Mouse (Mus musculus) lung, postnatal 0 days (tissue): ENCODE measurements around the gene Phldb2. TPM values are rescaled to one million over a fixed set of nuclear protein-coding genes. Genes with fewer than 3 reads are reported as not detected.

ENCODE experiments used
- ATAC-seq: fragments of 200-750 bp; cut with Nextera tagmentation; 2 replicates; pipeline ENCODE4 v1.8.0; 2017; ENCODE audit warnings: moderate library complexity
- DNase-seq: peaks from one replicate; pipeline ENCODE4 v3.0.0-alpha.2; 2016; ENCODE audit warnings: low spot score
- H3K27ac ChIP-seq: fragments of 300-500 bp; sonication (generic); 2 replicates; pipeline ENCODE4 v1.5.1; 2014; ENCODE audit warnings: antibody characterized with exemption, mild to moderate bottlenecking, low read length, mixed read lengths
- H3K27me3 ChIP-seq: fragments of 300-500 bp; sonication (generic); replicated peaks from 2 replicates; pipeline ENCODE4 v1.6.1; 2014; ENCODE audit warnings: low read length, mixed read lengths; ENCODE audit not compliant: insufficient read depth
- H3K36me3 ChIP-seq: fragments of 300-500 bp; sonication (generic); 2 replicates; pipeline ENCODE4 v1.6.1; 2014; ENCODE audit warnings: low read length, mixed read lengths; ENCODE audit not compliant: insufficient read depth
- H3K4me1 ChIP-seq: fragments of 300-500 bp; sonication (generic); 2 replicates; pipeline ENCODE4 v1.6.1; 2014; ENCODE audit warnings: antibody characterized with exemption, low read depth, low read length, mixed read lengths; ENCODE audit not compliant: insufficient read depth
- H3K4me2 ChIP-seq: fragments of 300-500 bp; sonication (generic); replicated peaks from 2 replicates; pipeline ENCODE4 v1.6.1; 2014; ENCODE audit warnings: low read depth, mild to moderate bottlenecking, low read length, moderate library complexity, mixed read lengths
- H3K4me3 ChIP-seq: fragments of 300-500 bp; sonication (generic); 2 replicates; pipeline ENCODE4 v1.5.1; 2014; ENCODE audit warnings: low read depth, low read length
- H3K9ac ChIP-seq: fragments of 300-500 bp; sonication (generic); replicated peaks from 2 replicates; pipeline ENCODE4 v1.6.1; 2014; ENCODE audit warnings: low read depth, mild to moderate bottlenecking
- H3K9me3 ChIP-seq: fragments of 300-500 bp; sonication (generic); 2 replicates; pipeline ENCODE4 v1.6.1; 2016; ENCODE audit warnings: low read length, mixed read lengths
- CTCF ChIP-seq: IDR thresholded peaks from 2 replicates; pipeline ENCODE4 v1.5.1; 2016; ENCODE audit warnings: antibody characterized with exemption, mild to moderate bottlenecking
- EP300 ChIP-seq: IDR thresholded peaks from 2 replicates; pipeline ENCODE4 v1.6.1; 2016; ENCODE audit warnings: antibody characterized with exemption, mild to moderate bottlenecking, control low read depth
- WGBS: fragments of 180-500 bp; shearing (Covaris S2); extraction: QIAGEN DNeasy Blood & Tissue Kit; methylation state at CpG from one replicate; pipeline ENCODE4 v1.1.7; 2014; 5-methylcytosine and 5-hydroxymethylcytosine counted together
- polyA plus RNA-seq: library from polyadenylated mRNA; unstranded; fragments of >200 nt; fragmentation: Nextera tagmentation; extraction: Ambion mirVana; gene quantifications from 2 replicates; pipeline ENCODE4 v1.2.1, GENCODE M21; 2015

Phldb2 gene
- polyA plus RNA-seq, 1 experiment from 2014 or later, result 54.2 TPM

- Histone ChIP-seq H3K9me3 (no peaks in the 10 kb centered on the region), H3K27ac (no peak overlapping the region), H3K4me3 (no peak overlapping the region), H3K9ac (no peak overlapping the region), H3K36me3 (peaks cover 37% of the 10 kb centered on the region), H3K27me3 (no peaks in the 10 kb centered on the region), H3K4me1 (peaks cover 1% of the 10 kb centered on the region; the same call in 1 of the 2 replicates), H3K4me2 (no peak overlapping the region)
- ATAC-seq (peak; percentile 49), DNase-seq (peak; percentile 20)
- TF ChIP-seq EP300, result no peak
- no peak for TF ChIP-seq CTCF
- 28% methylated on average over 3 of the region's 3 CpGs for WGBS
Observed at GRCm38 (mm10) chr16:45804708-45805107, 148.7 kb downstream of the Phldb2 start.

- Histone ChIP-seq H3K4me2 (no peak overlapping the region), H3K9me3 (no peaks in the 10 kb centered on the region), H3K4me3 (no peak overlapping the region), H3K27ac (no peak overlapping the region), H3K9ac (no peak overlapping the region), H3K36me3 (peaks cover 18% of the 10 kb centered on the region), H3K27me3 (no peaks in the 10 kb centered on the region), H3K4me1 (no peaks in the 10 kb centered on the region)
- WGBS, result 42% methylated on average over 2 of the region's 2 CpGs
- peak; percentile 41 for DNase-seq
- ATAC-seq, result no peak
- TF ChIP-seq CTCF (peak; percentile 37), EP300 (no peak)
Observed at GRCm38 (mm10) chr16:45800406-45800805, 153.0 kb downstream of the Phldb2 start.

DNA sequence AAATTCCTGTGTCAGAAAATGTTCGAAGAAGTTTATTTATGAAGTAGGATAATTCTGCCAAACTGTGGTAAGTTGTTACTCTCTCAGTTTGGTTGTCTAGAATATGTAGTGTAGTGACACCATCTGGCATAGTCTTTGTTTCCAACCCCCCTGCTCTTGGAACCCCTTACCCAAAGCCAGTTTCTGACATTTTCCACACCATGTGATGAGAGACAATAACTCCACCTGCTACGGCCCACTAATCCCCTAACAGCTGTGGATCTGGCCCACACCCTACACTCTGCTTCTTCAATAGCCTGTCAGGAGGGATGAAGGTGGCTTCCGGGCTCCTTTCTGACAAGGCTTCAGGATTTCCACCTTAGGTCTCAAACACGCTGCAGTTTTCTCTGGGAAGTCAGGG is 154.2 kb downstream of the Phldb2 start:
- Histone ChIP-seq H3K9me3 (no peaks in the 10 kb centered on the region), H3K27me3 (no peaks in the 10 kb centered on the region), H3K4me1 (no peaks in the 10 kb centered on the region), H3K9ac (no peak overlapping the region), H3K4me3 (no peak overlapping the region), H3K27ac (0 out of 2 replicates have a peak overlapping the region, but pooled peaks have one; percentile 32), H3K36me3 (peaks cover 18% of the 10 kb centered on the region), H3K4me2 (no peak overlapping the region)
- TF ChIP-seq EP300 (no peak), CTCF (no peak)
- ATAC-seq (no peak), DNase-seq (no peak)
- WGBS, result 65% methylated on average over 4 of the region's 4 CpGs

DNA sequence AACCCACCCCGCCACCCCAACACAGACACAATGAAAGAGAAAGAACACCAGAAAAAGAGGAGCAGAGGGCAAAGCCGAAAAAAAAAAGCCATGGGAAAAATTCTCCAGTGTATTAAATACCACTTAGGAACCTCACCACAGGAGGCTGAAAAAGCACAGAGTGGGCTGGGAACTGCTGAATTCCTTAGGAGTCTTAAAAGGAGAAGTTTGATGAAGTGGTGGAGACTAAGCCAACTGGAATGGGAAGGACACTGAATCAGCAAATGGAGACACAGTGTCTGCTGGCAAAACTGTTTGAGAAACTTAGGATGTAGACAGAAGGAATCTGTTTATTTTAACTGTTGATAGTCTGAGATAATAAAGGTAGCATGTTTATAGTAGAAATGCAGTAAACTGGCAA is 154.8 kb downstream of the Phldb2 start:
- WGBS, result 77% methylated on average over 2 of the region's 2 CpGs
- Histone ChIP-seq H3K27me3 (no peaks in the 10 kb centered on the region), H3K27ac (no peak overlapping the region), H3K9ac (no peak overlapping the region), H3K4me2 (no peak overlapping the region), H3K36me3 (peaks cover 20% of the 10 kb centered on the region), H3K4me1 (no peaks in the 10 kb centered on the region), H3K9me3 (no peaks in the 10 kb centered on the region), H3K4me3 (no peak overlapping the region)
- peak; percentile 46 for ATAC-seq
- DNase-seq, result peak; percentile 63
- TF ChIP-seq EP300, result no peak; the same call in 1 of the 2 replicates
- TF ChIP-seq CTCF, result no peak

- no peak overlapping the region for H3K27ac ChIP-seq
- no peaks in the 10 kb centered on the region for H3K4me1 ChIP-seq
- H3K36me3 ChIP-seq, result peaks cover 21% of the 10 kb centered on the region
- WGBS, result 51% methylated on average over 2 of the region's 2 CpGs
- no peak overlapping the region for H3K4me2 ChIP-seq
- DNase-seq (no peak), ATAC-seq (no peak)
- H3K4me3 ChIP-seq, result no peak overlapping the region
- H3K9me3 ChIP-seq, result no peaks in the 10 kb centered on the region
- no peak for TF ChIP-seq CTCF
- H3K9ac ChIP-seq, result no peak overlapping the region
- no peaks in the 10 kb centered on the region for H3K27me3 ChIP-seq
Observed at GRCm38 (mm10) chr16:45796815-45797214, 156.6 kb downstream of the Phldb2 start.

GRCm38 (mm10) chr16:45795188-45795693 is 158.2 kb downstream of the Phldb2 start:
- ATAC-seq (no peak), DNase-seq (no peak)
- Histone ChIP-seq H3K4me3 (no peak overlapping the region), H3K4me1 (no peaks in the 10 kb centered on the region), H3K27ac (no peak overlapping the region), H3K4me2 (no peak overlapping the region), H3K9me3 (no peaks in the 10 kb centered on the region), H3K27me3 (no peaks in the 10 kb centered on the region), H3K9ac (no peak overlapping the region), H3K36me3 (peaks cover 15% of the 10 kb centered on the region)
- 55% methylated on average over 5 of the region's 5 CpGs for WGBS
- TF ChIP-seq EP300 (no peak), CTCF (no peak)

DNA sequence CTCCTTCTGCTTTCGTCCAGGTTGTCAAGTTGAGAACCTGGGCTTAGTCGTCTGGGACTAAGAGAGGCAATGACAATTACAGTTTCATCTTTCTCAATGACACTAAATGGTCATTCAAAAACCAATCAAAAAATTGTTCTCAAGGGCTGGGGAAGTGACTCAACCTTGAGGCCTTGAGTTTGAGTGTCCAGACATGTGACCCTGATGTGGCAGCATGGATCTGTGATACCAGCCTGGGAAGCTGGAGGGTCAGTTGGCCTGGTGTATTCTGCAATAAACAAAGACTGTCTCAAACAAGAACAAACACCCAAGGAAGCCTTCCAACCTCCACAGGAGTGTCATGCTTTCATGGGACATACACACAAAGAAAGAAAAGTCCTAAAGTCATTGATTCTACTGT is 160.6 kb downstream of the Phldb2 start:
- 78% methylated on average over 2 of the region's 2 CpGs for WGBS
- DNase-seq, result no peak
- Histone ChIP-seq H3K36me3 (peaks cover 4% of the 10 kb centered on the region; the same call in 1 of the 2 replicates), H3K4me2 (no peak overlapping the region), H3K27ac (no peak overlapping the region), H3K4me3 (no peak overlapping the region), H3K9me3 (no peaks in the 10 kb centered on the region), H3K27me3 (no peaks in the 10 kb centered on the region), H3K4me1 (no peaks in the 10 kb centered on the region), H3K9ac (no peak overlapping the region)
- TF ChIP-seq EP300 (no peak), CTCF (no peak)
- no peak for ATAC-seq
